Mouse (Mus musculus) C2C12 (cell line): Measurements from ENCODE around the gene Tekt2.

Experiments
- CTCF ChIP-seq: IDR thresholded peaks from one replicate; pipeline ENCODE4 v1.5.1; 2011; ENCODE audit not compliant: control insufficient read depth, insufficient read depth, insufficient read length
- MYOD1 ChIP-seq: IDR thresholded peaks from one replicate; pipeline ENCODE4 v1.6.1; 2011; ENCODE audit warnings: low read depth; ENCODE audit not compliant: control insufficient read depth, insufficient read length
- MYOG ChIP-seq: IDR thresholded peaks from one replicate; pipeline ENCODE4 v1.6.1; 2011; ENCODE audit not compliant: control insufficient read depth, insufficient read length; ENCODE audit errors: extremely low read depth
- USF1 ChIP-seq: IDR thresholded peaks from one replicate; pipeline ENCODE4 v1.6.1; 2011; ENCODE audit warnings: low read depth, mild to moderate bottlenecking, control low read depth, moderate library complexity

GRCm38 (mm10) chr4:126321854-126322511 is 3.5 kb downstream of the Tekt2 start:
- TF ChIP-seq CTCF (no peak), MYOG (no peak), MYOD1 (no peak), USF1 (no peak)
